Comparison of ENCODE assay signal across 9 mouse cellular contexts in the genomic region with DNA sequence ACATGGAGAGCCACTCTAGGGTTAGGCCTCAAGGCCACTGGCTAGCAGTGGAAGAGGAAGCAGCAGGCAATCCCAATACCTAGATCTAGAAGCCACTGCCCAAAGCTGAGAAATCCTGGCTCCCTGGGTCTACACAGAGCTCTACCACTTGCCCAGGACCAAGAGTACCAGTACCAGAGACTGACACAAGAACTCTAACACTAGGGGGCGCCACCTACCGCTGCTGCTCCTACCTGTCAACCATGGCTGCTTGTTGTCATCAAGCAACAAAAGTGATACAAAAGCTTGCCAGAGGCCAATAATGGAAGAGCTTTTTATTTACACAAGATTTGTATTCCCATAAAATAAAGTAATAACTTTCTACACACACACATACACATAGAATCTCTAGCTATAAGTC. TPM values are rescaled to one million over a fixed set of nuclear protein-coding genes. Genes with fewer than 3 reads are reported as not detected.
DNase-seq lines count a peak whose midpoint lies in the region; ATAC-seq lines count a peak whose summit lies in the region.
"Had no signal": no experiment of that assay in that cellular context is flagged by ENCODE, and none has a peak within 500 bp of the region (broad histone marks: within the 10 kb centered on the region; RNA-seq: fewer than 3 reads in every experiment).

No protein-coding gene starts in this region.

- no peak overlapping the region for H3K4me3 ChIP-seq in liver, embryonic 12.5 days
- no peak overlapping the region for H3K4me3 ChIP-seq in limb, embryonic 10.5 days
- H3K4me3 ChIP-seq: heart, embryonic 13.5 days had no signal

- no peaks in the 10 kb centered on the region for H3K4me1 ChIP-seq in liver, embryonic 12.5 days
- peaks cover 4% of the 10 kb centered on the region; the same call in 1 of the 2 replicates for H3K4me1 ChIP-seq in limb, embryonic 10.5 days
- H3K4me1 ChIP-seq: heart, embryonic 13.5 days had no signal

- H3K9me3 ChIP-seq in liver, embryonic 12.5 days (replicated peaks) = no peaks in the 10 kb centered on the region
- no peaks in the 10 kb centered on the region for H3K9me3 ChIP-seq in limb, embryonic 10.5 days (replicated peaks)
- H3K9me3 ChIP-seq: heart, embryonic 13.5 days had no signal

- ATAC-seq in liver, embryonic 12.5 days = no peak
- no peak for ATAC-seq in inflammation-experienced regulatory T-cells, adult 6 months

- H3K27ac ChIP-seq in liver, embryonic 12.5 days = no peak overlapping the region
- no peak overlapping the region for H3K27ac ChIP-seq in limb, embryonic 10.5 days
- H3K27ac ChIP-seq: heart, embryonic 13.5 days had no signal

- DNase-seq in liver = peak; percentile 78
- DNase-seq in adrenal gland, postnatal 10 days = peak; percentile 84
- peak; percentile 66 for DNase-seq in embryo, embryonic 9.5 days (ENCODE audit: extremely low spot score)
- peak; percentile 28 for DNase-seq in hindlimb bud, embryonic 11.5 days (ENCODE audit: extremely low spot score, low read depth, low spot score)
- DNase-seq in limb, embryonic 10.5 days (ENCODE audit: low spot score) = peak; percentile 67
- DNase-seq in right cerebral cortex, adult 2 months (ENCODE audit: low spot score in 2 of 2) = peak; percentile 76 to 80

- H3K4me2 ChIP-seq in liver, embryonic 12.5 days = no peak overlapping the region
- H3K4me2 ChIP-seq: heart, embryonic 13.5 days had no signal

- no peaks in the 10 kb centered on the region for H3K36me3 ChIP-seq in liver, embryonic 12.5 days
- no peaks in the 10 kb centered on the region for H3K36me3 ChIP-seq in limb, embryonic 10.5 days
- H3K36me3 ChIP-seq: heart, embryonic 13.5 days had no signal

- 7% methylated on average over 2 of the region's 2 CpGs for WGBS in liver, embryonic 12.5 days (ENCODE audit: insufficient replicate concordance)
- 5% methylated on average over 2 of the region's 2 CpGs for WGBS in limb, embryonic 10.5 days

- H3K27me3 ChIP-seq in liver, embryonic 12.5 days (replicated peaks) = no peaks in the 10 kb centered on the region
- H3K27me3 ChIP-seq in limb, embryonic 10.5 days (ENCODE audit: low read depth, poor library complexity, severe bottlenecking) = no peaks in the 10 kb centered on the region
- H3K27me3 ChIP-seq: heart, embryonic 13.5 days had no signal

- H3K9ac ChIP-seq in liver, embryonic 12.5 days = no peak overlapping the region
- H3K9ac ChIP-seq: heart, embryonic 13.5 days had no signal

RNA-seq across cellular contexts. Expression of a gene that starts 33.8 kb away (rescaled TPM):
- 23.5 and 27.4 TPM in 2 replicates for polyA plus RNA-seq in liver, embryonic 12.5 days (2016; fragmentation: Nextera tagmentation; extraction: Ambion mirVana)
- total RNA-seq in adrenal gland, postnatal 10 days (2021) = 1 to 10 TPM; 2.0 to 2.7 TPM
- 1.4 and 1.7 TPM in 2 replicates for polyA plus RNA-seq in limb, embryonic 10.5 days (2016; fragmentation: Nextera tagmentation; extraction: Ambion mirVana)
- 1 to 10 TPM in 1 of 3 experiments, not detected in 2; 2.7 TPM for polyA plus RNA-seq in inflammation-experienced regulatory T-cells, adult 6 months (2017; shearing (Covaris generic))

Comparison
In these comparisons a context has a peak if more than half of its experiments do, and no peak if none do; other contexts are left out.
1. DNase-seq: peak in every context shown above with its lines; median percentile 84 in adrenal gland, postnatal 10 days; 78 in liver; 78 in right cerebral cortex, adult 2 months; 67 in limb, embryonic 10.5 days; 66 in embryo, embryonic 9.5 days; 28 in hindlimb bud, embryonic 11.5 days.